Mouse (Mus musculus): ENCODE results near the gene Prps1.
A peak's percentile ranks its signal among the peaks of the same experiment; 100 is the strongest.
"Not testable (repeated sequence)": the region's sequence is repeated elsewhere in the genome, so short reads cannot be mapped to it uniquely, and the experiment has no call there.

The Prps1 gene

DNA sequence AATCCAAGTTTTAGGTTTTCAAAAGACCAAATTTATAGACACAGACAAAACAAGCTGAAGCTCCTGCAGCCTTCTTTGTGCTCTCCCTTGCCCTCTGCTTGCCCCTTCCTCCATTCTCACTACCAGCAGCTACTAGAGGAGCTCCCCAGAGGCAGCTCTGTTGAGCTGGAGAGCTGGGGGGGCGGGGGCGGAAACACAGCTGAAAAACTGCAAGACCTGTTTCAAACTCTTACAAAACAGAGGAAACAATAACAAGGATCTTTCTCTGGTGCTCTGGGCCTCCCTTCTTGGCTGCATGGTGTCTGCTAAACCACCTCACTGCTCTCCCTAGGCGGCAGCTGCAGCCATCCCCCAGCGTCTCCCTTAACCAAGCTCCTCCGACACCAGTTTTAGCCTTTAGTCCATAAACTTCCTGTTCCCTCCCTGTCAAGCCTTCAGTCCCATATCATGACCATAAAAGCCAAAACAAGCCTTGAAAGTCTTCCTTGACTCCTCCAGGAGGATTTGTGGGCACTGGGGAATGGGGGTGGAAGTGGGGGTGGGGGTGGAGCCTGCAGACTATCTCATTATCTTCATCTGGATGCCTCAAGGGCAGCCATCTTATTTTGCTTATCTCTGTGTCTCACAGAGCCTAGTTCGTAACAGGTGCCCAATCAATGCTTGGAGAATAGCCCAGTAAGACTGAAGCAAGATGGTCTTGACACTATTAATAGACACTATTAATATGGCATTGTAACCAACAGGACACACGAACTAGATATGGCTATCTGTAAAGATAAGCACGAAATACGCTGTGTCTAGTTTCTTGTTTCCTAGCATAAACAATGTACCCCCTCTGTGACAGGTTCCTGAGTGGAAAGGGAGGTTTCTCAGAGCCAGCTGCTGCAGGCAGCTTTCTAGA lies 45.2 kb downstream of the Prps1 start:
- DNase-seq (ENCODE audit: low read depth, low spot score) = no peak

GRCm38 (mm10) chrX:140503905-140504304 lies 47.5 kb downstream of the Prps1 start:
- peak; percentile 11 for DNase-seq (ENCODE audit: low read depth, low spot score)

DNA sequence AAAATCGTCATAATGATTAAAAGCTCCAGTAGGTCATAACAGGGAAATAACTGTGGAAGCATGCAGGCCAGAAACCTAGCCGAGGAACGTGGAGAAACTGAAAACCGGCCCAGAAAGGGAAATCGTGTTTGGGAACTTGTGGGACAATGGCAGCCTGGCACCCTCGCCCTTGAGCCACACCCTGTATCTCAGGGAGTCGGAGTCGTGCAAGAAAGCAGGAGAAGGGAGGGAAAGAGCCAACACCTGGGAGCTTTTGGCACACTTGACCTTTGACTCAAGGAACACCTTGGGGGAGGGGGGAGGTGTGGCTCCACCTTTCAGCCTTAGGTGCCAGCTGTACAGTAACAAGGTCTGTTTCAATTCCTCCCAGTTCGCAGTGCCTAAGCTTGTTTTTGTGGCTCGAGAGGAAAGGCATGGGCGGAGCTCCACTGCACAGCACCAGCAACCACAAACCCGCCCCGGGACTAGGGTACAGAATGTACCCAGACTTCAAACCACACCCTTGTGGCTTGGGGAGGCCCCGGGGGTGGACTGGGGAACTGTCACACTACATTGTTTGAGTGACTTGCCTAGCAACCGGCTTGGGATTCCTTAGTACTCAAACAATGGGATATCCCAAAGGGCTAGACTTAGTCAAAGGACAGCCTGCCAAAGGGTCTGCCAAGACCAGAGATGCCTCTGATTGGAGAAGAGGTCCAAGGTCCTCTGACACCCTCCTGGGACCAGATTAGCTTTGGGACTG lies 49.3 kb downstream of the Prps1 start:
- peak; percentile 22 for DNase-seq (ENCODE audit: low read depth, low spot score)

DNA sequence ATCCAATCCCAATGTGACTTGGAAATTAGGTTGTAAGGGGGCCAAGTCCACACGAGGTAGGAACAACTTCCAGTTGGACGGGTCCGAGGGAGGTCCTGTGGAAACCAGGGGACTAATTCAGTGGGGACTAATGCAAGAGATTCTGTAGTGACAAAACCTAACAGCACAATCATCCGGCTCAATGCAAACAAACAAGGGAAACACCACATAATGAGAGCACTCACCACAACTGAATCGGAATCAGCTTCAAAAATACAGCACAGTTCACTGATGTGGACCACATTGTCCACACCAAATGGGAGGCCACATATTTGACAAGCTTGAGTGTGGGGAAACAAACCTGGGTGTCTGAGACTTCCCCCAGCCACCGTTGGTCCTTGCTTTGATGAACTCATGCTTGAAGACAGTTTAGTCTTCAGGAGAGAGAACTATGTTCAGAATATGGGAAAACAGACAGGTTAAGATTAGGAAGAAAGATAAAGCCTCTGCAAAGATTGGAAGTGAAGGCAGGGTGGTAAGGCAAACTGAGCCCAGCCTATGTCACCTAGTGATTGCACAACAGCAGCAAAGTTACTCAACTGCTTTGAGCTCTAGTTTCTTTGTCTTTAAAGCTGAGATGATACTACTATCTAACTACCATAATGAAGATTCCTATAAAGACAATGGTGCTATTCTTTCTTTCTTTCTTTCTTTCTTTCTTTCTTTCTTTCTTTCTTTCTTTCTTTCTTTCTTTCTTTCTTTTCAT lies 50.2 kb downstream of the Prps1 start:
- DNase-seq (ENCODE audit: low read depth, low spot score) = no peak

- no peak for DNase-seq (ENCODE audit: low read depth, low spot score)
These were observed 51.0 kb downstream of the Prps1 start for GRCm38 (mm10) chrX:140507377-140507776.

DNA sequence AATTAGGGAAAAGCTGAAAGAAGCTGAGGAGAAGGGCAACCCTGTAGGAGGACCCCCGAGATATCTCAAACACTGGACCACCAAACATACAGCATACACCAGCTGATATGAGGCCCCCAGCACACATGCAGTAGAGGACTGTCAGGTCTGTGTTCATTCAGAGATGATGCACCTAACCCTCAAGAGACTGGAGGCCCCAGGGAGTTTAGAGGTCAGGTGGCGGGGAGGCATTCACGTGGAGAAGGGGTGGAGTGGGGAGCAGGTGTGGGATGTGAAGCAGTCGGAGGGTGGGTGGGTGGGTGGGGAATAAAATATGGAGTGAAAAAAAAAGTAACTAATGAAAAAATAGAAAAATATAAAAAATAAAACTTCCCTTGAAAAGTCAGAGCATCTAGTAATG lies 52.4 kb downstream of the Prps1 start:
- DNase-seq (ENCODE audit: low read depth, low spot score) = not testable (repeated sequence)

DNA sequence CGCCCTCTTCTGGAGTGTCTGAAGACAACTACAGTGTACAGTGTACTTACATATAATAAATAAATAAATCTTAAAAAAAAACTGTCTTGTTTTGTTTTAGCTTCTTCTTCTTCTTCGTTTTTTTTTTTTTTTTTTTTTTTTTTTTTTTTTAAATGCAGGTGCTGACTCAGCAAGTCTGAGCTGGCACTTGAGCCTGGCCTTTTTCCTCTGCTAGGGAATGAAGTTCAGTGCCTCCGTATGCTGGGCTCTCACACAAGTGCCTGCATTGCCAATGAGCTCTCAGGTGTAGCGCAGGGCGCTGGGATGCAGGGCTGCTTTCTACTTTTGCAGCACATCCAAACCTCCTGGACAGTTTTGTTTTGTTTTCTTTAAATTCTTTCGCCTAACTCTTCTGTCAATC lies 53.4 kb downstream of the Prps1 start:
- no peak for DNase-seq (ENCODE audit: low read depth, low spot score)

DNA sequence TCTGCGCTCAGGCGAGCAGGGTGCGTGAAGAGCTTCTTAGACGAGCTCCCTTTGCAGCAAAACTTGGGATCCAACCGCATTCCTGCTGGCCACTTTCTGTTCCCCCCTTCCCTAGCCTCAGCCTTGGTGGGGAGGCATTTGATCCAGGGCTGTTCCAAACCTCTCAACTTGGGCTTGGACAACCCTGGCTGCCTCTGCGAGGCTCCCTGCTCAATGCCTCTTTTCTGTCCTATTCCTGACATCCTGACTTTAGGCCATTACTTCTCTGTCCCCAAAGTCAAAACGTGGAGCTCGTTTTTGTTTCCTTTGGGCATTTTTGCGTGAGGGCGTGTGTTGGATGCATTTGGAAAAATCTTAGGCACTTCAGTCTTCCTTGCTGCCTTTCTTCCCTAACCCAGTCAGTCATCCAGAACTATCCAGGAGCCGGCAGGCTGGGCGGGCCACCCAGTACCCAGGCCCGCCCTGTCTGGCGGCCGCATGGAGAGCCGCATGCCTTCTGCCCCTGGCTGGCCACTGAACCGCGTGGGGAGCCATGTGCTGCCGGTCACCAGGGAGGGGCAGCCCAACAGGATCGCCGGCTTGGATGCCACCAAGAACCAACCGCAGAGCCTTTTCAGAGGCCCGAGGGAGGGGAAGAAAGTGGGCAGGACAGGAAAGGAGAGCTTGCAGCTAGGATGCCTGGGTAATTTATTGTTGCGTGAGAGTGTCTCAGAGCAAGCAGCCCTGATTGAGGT lies 54.5 kb downstream of the Prps1 start:
- no peak for DNase-seq (ENCODE audit: low read depth, low spot score)

GRCm38 (mm10) chrX:140511687-140512651 lies 55.6 kb downstream of the Prps1 start:
- DNase-seq (ENCODE audit: low read depth, low spot score) = no peak

DNA sequence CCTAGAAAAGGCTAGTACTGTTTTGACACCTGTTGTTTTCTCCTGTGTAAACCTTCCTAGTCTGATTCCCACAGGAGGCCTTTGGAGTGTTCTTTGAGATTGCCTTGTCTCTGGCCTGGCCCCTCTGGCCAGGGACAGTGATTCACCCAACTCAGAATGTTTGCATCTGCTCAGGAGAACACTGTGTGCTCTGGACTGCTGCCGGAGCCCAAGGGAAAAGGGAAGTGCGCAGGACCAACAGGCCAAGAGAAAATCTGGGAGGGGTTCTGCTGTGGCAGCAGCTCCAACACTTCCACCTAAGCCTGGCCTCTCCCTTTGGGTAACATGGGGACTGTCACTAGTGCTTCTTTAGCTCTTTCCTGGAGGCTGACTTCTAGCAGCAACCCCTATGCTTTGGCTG lies 57.0 kb downstream of the Prps1 start:
- DNase-seq (ENCODE audit: low read depth, low spot score) = no peak

GRCm38 (mm10) chrX:140518351-140518750 lies 61.9 kb downstream of the Prps1 start:
- no peak for DNase-seq (ENCODE audit: low read depth, low spot score)

- no peak for DNase-seq (ENCODE audit: low read depth, low spot score)
These were observed 64.0 kb downstream of the Prps1 start for GRCm38 (mm10) chrX:140520146-140521102.

DNA sequence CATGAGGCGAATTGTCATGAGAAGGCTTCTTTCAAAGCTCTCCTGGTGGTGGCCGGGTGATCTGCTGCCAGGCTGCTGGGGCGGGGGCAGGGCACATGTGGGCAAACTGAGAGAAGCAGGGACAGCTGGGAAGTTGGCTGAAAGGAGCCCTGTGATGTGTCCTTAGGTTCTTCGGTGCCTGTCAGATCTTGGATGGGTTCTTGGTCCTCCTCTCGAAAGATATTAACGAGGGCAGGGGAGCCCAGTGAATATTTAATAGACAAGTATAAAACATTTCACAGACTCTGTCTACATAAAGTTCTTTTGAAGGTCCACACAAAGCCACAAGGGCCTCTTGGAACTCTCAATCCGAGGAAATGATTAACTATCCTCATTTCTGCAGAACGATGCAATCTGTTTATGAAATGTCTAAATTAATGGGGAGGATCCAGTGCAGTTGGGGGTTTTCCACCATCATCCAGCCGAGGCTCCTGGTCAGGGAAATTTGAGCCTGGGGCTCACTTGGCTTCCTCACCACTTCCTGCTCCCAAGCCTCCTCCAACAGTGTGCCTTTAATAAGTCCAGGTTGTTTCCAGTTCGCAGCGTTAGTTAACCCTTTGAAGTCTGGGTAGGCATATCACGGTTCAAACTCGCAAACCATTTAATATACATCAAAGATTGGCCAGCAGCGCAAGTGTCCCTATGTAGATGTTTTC lies 65.8 kb downstream of the Prps1 start:
- no peak for DNase-seq (ENCODE audit: low read depth, low spot score)

DNA sequence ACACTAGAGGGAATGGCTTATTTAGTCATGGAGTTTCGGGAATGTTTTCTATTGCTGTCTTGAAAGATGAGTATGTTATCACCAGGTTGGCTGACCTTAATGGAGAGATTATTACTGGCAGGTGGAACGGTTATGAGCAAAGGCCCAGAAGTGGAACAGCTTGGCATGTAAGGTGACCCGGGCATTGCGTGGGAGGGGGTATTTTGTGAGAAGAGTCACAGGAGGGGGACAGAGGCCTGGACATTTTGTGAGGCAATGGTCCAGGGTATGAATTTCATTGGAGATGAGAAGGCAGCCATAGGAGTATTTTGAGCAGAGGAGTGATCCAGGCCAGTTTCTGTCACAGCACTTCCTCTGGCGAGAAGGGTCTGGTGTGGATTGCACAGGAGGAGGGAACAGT lies 67.8 kb downstream of the Prps1 start:
- DNase-seq (ENCODE audit: low read depth, low spot score) = no peak

All from c-Kit-negative CD71-positive TER-119-positive erythroid progenitor cells, embryonic 14.5 days (primary cell).